Mouse (Mus musculus): ENCODE data around the gene Wipi1.

Gene Wipi1

DNA sequence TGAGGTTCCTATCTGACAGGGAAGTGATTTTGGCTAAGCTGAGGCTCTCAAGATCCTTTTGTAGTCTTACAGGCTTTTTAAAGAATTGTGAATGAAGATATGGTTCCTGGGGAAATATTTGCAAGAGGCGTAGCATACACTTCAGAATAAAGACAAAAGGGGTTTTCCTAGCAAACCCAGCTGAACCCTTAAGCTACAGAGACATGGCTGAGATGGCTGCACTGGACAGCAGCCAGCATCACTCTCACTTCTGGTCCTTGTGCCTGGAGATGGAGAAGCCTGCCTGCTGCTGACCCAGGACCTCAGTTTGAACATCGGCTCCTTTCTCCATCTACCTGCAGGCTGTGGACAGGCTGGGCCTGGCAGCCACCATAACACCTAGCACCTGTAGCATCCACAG lies 37.2 kb downstream of the Wipi1 start:
- DNase-seq = no peak

DNA sequence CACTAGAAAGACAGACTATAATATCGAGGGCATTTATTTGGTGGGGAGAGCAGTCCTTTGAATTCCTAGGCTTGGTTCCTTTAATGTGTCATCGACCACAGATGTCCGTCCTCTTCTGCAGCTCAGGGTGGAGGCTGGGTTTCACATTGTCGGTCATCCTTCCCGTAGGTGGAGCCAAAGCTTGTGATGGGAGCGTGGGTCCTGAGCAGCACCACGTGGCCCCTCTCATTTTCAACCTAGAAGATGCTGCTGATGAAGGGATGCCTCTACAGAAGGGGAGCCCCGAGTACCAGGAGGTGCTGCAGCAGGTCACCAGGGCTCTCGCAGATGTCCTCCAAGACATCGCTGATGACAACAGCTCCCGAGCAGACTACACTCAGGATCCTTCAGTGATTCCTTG lies 39.7 kb downstream of the Wipi1 start:
- DNase-seq = no peak

DNA sequence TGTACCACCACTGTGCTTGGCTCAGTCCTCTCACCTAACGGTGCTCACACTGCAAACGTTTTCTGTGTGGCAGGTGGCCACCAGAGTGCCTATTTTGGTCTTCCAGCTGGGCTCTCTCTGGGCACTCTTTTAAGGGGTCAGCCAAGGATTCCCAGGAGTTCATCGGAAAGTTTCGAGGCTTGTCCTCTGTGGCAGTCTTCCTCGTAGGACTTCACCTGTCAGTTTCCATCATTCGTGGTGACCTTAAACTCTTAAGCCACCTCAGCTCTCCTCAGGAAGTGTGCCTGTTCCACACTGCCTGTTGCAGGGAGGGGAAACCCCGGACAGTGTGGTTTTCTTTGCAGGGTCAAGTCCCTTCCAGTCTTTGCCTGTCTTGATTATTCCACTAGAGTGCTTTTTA lies 42.0 kb downstream of the Wipi1 start:
- no peak for DNase-seq

DNA sequence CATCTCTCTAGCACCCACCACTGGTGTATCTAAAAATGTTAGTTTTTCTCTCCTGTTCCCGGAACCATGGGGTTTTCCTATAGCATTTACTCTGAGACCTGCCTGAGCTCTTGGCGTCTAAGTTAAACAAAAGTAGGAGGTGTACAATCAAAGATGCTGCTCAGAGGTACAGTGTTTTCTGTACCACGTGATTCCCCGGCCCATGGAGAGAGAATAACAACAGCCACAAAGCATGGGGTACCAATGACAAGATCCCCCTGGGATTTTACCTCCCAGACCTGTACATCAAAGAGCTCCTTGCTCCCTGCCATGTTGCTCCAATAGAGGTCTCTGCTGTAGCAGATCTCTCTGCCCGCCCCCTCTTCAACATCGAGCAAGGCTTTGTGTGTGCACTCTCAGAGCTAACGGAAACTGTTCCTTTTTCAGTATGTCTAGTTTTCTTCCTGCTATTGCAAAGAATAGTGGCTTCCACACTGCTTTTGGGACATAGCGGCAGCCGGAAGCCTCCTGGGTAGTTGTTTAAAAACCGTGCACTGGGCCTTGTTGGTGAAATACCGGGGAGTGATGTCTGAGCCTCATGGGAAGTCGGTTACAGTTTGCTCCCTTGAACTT lies 42.7 kb downstream of the Wipi1 start:
- no peak for DNase-seq

DNA sequence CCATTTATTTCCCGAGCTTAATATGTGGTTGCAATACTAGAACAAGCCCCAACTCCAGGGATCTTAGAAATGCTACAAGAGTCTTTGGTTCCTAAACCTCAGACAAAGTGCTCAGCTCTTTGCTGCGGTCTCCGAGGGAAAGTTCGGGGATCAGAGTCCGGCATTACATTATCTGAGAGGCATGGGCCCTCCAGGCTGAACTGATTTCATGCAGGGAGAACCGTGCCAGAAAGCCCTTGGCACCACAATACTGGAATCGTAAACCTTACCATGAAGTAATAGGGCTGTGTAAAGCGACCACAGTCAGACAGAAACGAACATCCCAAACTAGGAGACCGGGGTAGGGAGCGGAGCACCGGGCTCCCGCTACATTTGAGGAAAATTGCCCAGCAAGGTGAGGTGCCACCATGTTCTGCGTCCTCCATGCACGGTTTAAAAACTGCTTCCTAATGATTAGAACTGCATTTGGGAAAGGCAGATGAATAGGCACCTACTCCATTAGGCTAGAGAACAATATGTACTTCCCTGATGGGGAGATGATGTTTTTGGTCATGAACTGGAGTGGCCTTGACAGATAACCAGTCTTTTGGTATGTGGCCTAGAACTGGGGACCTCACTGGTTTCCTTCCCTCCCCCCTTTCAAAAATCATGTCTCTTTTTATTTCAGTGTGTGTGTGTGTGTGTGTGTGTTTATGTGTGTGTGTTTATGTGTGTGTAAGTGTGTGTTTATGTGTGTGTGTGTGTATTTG lies 47.1 kb downstream of the Wipi1 start:
- DNase-seq = no peak

DNA sequence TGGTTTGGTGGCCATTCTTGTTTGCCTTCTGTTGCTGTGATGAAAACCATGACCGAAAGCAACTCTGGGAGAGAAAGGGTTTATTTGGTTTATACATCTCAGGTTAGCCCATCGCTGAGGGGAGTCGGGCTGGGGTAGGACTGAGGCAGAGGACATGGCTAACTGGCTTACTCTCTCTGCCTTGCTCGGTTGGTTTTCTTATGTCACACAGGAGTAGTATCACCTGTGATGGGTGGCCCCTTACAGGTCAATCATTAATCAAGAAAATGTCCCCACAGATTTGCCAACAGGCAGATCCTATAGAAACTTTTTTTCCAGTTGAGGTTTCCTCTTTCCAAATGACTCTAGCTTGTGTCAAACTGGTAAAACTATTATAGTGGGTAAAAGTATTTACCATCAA lies 48.1 kb downstream of the Wipi1 start:
- DNase-seq = no peak

DNA sequence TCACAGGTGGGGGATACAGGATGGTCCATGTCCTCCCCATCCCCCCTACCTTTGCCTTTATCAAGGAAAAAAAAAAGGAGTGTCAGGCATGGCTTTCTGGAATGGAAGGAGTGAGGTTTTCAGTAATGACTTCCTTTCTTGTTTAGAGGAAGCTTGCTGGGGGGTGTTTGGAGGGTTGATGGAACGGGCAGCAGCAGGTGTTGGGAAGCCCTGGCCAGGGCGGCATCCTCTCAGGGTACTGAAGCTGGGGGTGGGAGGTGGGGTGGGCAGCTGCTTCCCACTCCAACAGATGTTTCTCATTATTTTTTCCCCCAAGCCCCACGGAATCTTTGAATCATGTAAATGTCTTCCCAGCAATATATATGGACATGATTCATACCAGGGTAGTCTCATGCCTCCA lies 50.3 kb downstream of the Wipi1 start:
- DNase-seq = no peak

DNA sequence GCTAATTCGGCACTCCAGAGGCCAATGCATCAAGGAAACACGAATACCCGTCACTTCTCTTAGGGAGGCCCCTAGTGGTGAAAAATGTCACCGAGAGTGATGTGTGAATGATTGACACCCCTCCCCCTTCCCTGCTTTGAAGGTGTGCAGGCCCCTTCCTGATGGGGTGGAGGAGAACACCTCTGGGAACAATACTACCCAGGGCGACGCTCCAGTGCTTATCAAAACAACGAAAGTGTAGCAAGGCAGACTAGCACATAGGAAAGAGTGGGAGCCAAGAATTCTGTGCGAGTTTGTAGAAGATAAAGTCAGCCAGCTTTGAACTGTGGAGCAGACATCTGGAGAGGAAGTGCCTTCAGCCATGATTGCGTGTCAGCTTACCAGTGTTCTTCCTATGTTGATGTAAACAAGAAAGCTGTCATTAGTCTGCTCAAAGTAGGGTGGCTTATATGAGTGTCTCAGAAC lies 50.9 kb downstream of the Wipi1 start:
- DNase-seq = peak; percentile 75

DNA sequence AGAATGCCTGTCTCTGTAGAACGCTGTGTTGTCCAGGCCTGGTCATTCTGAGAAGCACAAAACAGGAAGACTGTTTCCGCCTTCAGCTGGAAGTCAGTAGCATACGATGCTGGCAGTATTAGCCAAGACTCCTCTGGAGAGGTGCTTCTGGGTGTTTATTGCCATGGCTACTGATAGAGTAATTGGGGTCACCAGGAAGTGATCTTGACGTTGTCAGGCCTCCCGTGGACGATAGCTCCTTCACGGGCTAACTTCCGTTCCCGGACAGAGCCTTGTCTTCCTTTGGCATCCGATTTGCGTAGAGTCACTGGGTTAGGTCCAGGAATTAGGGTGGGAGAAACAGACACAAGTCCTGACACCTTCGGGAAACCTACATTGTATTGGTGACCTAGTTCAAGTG lies 52.5 kb downstream of the Wipi1 start:
- peak; percentile 42 for DNase-seq

DNA sequence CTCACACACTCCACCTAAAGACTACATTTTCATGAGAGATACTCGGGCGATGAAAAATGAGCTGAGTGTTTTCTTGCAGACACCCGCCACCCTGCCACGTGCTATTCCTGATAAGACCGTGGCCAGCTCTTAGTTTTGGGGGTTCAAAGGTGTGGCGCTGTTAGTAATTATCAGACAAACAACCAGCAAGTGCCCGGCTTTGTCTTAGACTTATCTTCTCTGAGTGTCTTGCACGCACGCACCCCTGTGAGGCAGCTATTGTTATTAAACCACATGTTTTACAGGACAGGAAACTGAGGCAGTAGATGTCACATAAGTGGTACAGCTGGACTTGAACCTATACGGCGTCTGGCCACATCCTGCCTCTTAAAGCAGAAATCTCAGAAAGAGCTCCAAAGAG lies 54.3 kb downstream of the Wipi1 start:
- no peak for DNase-seq

DNA sequence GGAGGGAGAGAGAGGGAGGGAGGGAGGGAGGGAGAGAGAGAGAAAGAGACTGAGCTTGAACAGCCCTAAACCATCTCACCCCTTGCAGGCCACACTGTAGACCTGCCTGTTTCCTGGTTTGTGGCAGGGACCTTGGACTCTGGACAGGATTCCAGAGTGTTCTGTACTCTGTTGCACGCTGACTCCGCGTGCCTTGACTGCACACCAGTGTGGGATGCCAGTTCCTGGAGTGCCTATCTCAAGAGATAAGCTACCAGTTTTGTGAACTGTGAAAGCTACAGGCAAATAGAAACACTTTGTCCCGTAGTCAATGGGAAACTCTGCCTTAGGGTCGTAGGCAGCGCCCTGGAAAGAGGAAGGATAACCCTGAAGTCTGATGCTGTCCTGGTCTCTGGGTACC lies 55.6 kb downstream of the Wipi1 start:
- peak; percentile 88 for DNase-seq

DNA sequence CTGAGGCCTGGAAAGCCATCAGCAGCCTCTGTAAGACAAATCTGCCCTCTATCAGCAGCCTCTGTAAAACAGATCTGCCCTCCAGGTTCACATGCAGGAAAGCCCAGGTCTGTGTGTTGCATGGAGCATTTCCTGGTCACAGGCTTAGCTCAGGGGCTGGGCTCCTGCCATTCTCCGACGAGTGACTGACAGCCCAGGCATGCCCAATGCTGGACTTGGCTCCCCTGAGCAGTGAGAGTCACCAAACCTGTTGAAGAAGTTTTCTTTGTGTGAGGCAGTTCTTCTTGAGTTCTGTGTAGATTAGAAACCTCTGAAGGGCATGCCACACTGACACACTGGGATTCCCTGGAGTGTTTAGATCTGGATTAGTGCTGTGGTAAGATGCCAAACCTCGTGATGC lies 57.3 kb downstream of the Wipi1 start:
- DNase-seq = no peak

DNA sequence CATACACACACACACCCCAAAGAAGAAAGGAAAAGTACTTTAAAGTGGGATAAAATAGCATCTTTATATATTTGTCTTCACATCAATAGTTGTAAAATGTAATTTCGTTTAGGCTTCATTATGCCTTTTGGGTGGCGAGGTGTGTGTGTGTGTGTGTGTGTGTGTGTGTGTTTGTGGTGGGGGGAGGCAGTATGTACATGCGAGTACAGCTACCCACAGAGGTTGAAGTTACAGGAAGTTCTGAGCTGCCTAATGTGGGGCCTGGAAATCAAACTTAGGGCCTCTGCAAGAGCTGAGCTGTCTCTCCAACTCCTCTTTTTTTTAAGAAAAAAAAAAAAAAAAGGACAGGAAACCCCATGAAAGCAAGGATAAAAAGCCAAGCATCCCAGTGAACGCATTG lies 57.8 kb downstream of the Wipi1 start:
- DNase-seq = no peak

DNA sequence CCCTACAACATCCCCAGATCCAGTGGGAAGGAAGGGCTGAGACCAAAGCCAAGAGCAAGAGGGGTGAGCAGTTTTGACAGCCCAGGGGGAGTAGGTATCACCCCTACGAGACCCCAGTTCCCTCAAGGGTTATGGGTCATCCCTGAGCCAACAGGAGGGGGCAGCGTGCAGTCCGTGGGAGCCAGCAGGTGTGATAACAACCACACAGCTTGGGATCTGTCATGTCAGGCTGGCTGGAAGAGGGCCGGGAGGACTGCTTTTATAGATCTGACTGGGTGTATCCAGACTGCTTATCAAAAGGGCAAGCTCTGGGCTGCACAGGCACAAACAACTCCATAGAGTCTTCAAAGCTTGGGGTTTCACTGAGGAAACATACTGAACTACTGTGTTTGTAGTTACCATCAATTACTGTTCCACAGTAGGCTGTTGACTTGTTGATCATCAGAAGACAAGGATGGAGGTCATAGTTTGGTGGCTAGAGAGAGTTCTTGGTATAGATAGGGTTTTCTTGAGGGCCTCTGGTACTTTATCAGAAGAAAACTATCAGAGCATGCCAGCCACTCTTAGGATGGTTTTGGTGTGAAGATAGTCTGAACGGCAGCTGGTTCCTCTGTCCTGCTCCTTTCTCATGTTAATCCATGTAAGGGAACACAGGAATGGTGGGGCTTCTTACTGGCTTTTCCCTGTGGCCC lies 62.0 kb downstream of the Wipi1 start:
- no peak for DNase-seq

DNA sequence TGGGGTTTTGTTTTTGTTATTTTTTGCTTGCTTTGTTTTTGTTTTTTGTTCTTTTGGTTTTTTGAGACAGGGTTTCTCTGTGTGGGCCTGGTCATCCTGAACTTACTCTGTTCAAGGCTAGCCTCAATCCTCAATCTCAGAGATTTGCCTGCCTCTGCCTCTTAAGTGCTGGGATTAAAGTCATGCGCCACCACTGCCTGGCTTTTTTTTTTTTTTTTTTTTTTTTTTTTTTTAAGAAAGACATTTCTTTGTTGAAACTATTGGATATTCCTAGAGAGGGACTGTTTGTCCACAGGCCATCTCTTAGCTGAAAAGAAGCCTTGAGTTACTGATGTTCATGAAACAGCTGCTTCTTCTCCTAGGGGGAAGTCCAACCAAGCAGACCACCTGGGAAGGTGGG lies 64.1 kb downstream of the Wipi1 start:
- DNase-seq = no peak

DNA sequence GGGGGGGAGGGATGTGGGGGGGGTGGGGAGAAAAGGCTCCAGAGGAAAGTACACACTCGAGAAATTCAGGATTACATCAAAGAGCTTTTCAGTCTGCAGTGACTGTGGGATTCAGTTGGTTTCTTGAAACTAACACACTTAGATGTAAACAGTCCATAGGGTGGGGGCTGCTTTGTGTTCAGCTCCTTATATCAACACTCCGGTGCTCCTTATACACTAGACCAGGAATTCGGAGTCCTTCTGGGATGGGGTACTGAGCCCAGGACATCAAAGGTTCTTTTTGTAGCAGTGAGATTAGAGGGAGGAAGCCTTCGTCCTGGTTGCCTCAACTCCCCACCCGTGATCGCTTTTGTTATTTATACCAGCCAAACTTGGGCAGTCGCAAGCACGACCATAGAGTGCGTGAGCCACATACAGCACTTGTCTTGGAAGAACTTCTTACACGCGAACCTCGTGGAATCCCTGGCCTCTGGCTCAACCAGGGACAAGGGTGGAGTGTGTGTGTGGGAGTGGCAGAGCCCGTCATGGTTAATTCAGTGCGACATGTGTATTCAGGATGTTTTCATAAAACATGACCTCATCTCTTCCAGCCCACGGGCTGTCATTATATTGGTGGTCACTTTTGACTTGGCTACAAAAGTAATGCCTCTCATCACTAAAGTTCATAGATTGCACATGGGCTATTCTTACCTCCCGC lies 65.3 kb downstream of the Wipi1 start:
- DNase-seq = peak; percentile 16

DNA sequence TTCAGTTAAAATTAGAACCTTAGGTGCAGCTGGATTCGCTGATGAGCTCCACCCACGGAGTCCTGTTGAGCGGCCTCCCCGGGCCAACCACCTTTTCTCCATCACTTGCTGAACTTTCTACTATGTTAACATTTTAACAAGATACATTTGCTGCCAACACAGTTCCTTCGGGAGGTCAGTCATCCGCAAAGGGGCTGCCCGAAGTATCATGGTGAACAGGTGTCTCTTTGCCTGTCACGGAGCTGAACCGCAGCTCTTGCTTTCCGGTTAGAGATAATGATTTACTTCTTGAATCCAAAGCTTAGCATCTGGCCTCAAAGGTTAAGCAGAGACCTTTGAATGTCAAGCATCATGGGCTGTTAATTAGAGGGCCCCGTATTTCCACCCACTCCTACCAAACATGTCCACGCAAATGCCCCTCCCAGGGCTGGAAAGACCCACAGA lies 66.0 kb downstream of the Wipi1 start:
- DNase-seq = peak; percentile 95

DNA sequence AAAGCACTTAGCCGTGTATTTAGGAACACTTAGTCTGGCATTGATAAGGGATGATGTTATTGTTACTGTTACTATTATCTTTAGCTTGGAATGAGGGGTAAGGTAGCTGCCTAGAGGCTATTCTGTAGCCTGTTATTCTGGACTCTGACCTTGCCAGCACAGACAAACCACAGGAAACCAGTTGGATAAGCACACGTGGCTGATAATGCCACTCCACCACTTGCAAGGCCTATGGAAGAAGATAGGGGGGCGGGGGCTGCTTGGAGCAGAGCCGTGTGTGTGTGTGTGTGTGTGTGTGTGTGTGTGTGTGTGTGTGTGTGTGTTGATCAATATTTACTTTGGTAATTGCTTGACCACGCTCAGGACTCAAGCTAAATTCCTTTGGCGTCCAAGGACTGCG lies 66.5 kb downstream of the Wipi1 start:
- no peak for DNase-seq

DNA sequence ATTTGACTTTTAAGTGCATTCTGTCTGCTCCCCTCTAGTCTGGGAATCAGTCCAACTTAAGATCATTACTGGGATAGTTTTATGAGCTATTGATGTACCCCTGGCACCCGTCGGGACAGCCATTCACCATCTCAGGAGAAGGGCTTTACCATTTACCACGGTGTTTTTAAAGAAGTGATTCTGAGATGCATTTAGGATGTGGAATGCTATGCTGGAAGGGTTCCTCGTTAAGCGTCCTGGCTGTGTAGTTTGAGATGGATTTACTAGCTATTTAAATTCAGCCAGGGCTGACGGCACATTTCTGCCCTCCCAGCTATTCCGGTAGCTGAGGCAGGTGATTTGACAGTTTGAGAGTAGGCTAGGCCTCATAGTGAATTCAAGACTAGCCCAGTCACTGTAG lies 67.3 kb downstream of the Wipi1 start:
- no peak for DNase-seq

DNA sequence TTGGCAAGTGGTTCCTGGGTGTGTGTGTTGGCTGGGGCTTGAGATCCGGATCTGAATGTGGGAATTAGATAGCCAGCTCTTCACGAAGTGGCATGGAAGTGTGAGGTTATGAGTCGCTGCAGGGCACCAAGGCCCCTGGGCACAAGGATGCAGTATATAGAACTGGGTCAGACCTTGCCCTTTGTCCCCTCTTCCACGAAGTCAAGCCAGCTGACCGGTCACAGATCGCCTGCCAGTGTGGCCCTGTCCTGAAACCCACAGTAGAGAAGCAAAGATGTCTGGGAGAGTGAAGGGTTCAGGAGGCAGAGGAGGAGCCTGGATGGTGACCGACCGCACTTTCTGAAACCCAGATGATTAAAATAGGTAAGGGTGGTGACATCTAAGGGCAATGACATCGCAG lies 68.3 kb downstream of the Wipi1 start:
- DNase-seq = peak; percentile 72

DNA sequence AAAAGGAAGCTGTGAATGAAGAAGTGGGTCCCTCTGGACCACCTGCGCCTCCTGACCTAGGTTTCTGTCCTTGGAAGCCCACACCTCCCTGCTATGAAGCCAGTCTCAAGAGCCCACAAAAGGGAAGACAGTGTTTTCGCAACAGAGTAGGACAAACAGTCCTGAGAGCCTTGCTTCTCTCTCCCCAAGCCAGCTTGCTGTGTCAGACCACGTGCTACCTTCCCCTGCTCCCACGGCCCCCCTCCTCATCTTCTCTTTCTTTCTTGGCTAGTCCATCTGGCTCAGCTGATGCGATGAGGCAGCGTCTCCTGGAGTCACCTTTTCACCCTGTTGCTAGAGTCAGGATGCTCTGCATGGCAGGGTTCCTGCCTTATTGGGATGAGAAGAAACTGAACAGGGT lies 72.5 kb downstream of the Wipi1 start:
- DNase-seq = no peak

DNA sequence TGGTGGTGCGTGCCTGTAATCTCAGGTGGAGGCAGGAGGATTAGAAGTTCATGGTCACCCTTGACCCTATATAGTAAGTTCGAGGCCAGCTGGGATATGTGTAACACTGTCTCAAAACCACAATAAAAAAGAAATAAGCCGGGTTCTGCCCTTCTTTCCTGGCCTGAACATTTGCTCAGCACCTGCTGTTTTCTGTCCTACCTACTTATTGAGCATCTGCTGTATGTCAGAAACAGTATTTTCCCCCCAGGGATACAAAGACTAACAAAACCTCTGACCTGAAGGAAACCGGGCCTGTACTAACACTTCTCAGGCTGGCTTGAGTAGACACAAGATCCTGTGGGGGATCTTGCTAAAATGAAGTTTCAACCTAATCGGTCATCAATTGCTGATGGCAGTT lies 74.8 kb downstream of the Wipi1 start:
- no peak for DNase-seq

DNA sequence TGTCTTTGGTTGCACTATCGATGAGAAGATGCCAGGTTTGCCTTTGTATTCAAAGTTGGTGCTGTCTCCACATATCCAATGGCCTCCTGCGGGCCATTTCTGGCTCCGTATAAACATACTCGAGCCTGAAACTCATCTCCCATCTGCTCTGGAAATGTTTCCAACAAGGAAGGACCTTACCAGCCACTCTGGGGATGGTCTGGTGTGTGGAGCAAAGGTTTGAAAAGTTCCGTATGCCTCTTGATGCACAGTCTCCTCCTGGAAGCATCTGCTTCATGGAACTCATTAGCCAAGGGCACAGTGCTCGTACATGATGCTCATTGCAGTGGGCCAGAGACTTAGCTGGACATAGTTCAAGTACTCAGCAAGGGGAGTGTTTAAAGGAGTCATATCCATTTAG lies 75.8 kb downstream of the Wipi1 start:
- DNase-seq = no peak

DNA sequence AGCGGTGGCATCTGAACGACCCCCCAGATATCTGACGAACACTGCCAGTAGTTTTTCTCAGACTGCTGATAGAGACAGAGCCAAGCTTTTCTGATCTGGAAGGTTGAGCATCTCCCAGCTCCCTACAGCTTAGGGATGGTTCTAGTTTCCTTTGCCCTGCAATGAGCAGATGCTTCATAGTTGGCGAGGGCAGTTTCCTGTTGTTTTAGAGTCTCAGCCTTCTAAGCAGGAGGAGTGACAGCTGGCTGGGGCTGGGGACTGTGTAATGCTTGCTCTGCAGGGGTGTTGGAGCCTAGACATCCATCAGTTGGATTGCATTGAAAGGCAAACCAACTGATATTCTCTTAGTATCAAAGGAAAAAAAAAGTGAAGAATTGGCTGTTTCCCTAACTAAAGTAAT lies 81.7 kb downstream of the Wipi1 start:
- no peak for DNase-seq

All from kidney, adult 9 months (tissue).